Mouse (Mus musculus): Measurements from ENCODE around the gene Enox1. TPM values are rescaled to one million over a fixed set of nuclear protein-coding genes. Genes with fewer than 3 reads are reported as not detected.
A peak's percentile ranks its signal among the peaks of the same experiment; 100 is the strongest.

The Enox1 gene
- polyA plus RNA-seq, 1 experiment from 2014 or later: 18.3 TPM

- no peak for DNase-seq (ENCODE audit: low spot score)
- Histone ChIP-seq H3K9ac (ENCODE audit: low read depth, low read length) (no peak overlapping the region), H3K27ac (ENCODE audit: low read depth, low read length) (no peak overlapping the region), H3K36me3 (ENCODE audit: control insufficient read depth, insufficient read depth, low read length) (no peaks in the 10 kb centered on the region), H3K27me3 (ENCODE audit: control insufficient read depth, insufficient read depth, low read length) (no peaks in the 10 kb centered on the region), H3K4me2 (replicated peaks; ENCODE audit: low read depth, low read length) (no peak overlapping the region), H3K9me3 (ENCODE audit: control insufficient read depth, low read length) (no peaks in the 10 kb centered on the region), H3K4me1 (replicated peaks; ENCODE audit: control insufficient read depth, insufficient read depth, low read length) (no peaks in the 10 kb centered on the region), H3K4me3 (ENCODE audit: low read depth, low read length) (no peak overlapping the region)
- 95% methylated on average over 6 of the region's 6 CpGs for WGBS
- no peak for ATAC-seq (ENCODE audit: low FRiP score)
Observed at GRCm38 (mm10) chr14:77214848-77215247, 58.3 kb downstream of the Enox1 start.

GRCm38 (mm10) chr14:77225346-77225745 is 68.8 kb downstream of the Enox1 start:
- WGBS: 91% methylated on average over 10 of the region's 10 CpGs
- H3K9ac ChIP-seq (ENCODE audit: low read depth, low read length): no peak overlapping the region
- no peak overlapping the region for H3K4me3 ChIP-seq (ENCODE audit: low read depth, low read length)
- ATAC-seq (ENCODE audit: low FRiP score) (no peak), DNase-seq (ENCODE audit: low spot score) (no peak)
- H3K27ac ChIP-seq (ENCODE audit: low read depth, low read length): no peak overlapping the region
- H3K36me3 ChIP-seq (ENCODE audit: control insufficient read depth, insufficient read depth, low read length): no peaks in the 10 kb centered on the region
- no peaks in the 10 kb centered on the region for H3K4me1 ChIP-seq (replicated peaks; ENCODE audit: control insufficient read depth, insufficient read depth, low read length)
- no peaks in the 10 kb centered on the region for H3K9me3 ChIP-seq (ENCODE audit: control insufficient read depth, low read length)
- no peaks in the 10 kb centered on the region for H3K27me3 ChIP-seq (ENCODE audit: control insufficient read depth, insufficient read depth, low read length)
- H3K4me2 ChIP-seq (replicated peaks; ENCODE audit: low read depth, low read length): no peak overlapping the region

GRCm38 (mm10) chr14:77238811-77239210 is 82.2 kb downstream of the Enox1 start:
- H3K27me3 ChIP-seq (ENCODE audit: control insufficient read depth, insufficient read depth, low read length): no peaks in the 10 kb centered on the region
- H3K9ac ChIP-seq (ENCODE audit: low read depth, low read length): no peak overlapping the region
- 0 out of 2 replicates have a peak, but pooled peaks have one; percentile 30 for ATAC-seq (ENCODE audit: low FRiP score)
- no peak overlapping the region for H3K27ac ChIP-seq (ENCODE audit: low read depth, low read length)
- DNase-seq (ENCODE audit: low spot score): no peak
- WGBS: 62% methylated on average over 2 of the region's 2 CpGs
- no peaks in the 10 kb centered on the region for H3K36me3 ChIP-seq (ENCODE audit: control insufficient read depth, insufficient read depth, low read length)
- no peak overlapping the region for H3K4me3 ChIP-seq (ENCODE audit: low read depth, low read length)
- no peak overlapping the region for H3K4me2 ChIP-seq (replicated peaks; ENCODE audit: low read depth, low read length)
- H3K9me3 ChIP-seq (ENCODE audit: control insufficient read depth, low read length): no peaks in the 10 kb centered on the region
- no peaks in the 10 kb centered on the region for H3K4me1 ChIP-seq (replicated peaks; ENCODE audit: control insufficient read depth, insufficient read depth, low read length)

GRCm38 (mm10) chr14:77239360-77239759 is 82.8 kb downstream of the Enox1 start:
- no peak overlapping the region for H3K27ac ChIP-seq (ENCODE audit: low read depth, low read length)
- H3K4me3 ChIP-seq (ENCODE audit: low read depth, low read length): no peak overlapping the region
- H3K9ac ChIP-seq (ENCODE audit: low read depth, low read length): no peak overlapping the region
- no peaks in the 10 kb centered on the region for H3K36me3 ChIP-seq (ENCODE audit: control insufficient read depth, insufficient read depth, low read length)
- no peak for ATAC-seq (ENCODE audit: low FRiP score)
- 52% methylated on average over 4 of the region's 4 CpGs for WGBS
- no peak overlapping the region for H3K4me2 ChIP-seq (replicated peaks; ENCODE audit: low read depth, low read length)
- H3K9me3 ChIP-seq (ENCODE audit: control insufficient read depth, low read length): no peaks in the 10 kb centered on the region
- no peaks in the 10 kb centered on the region for H3K27me3 ChIP-seq (ENCODE audit: control insufficient read depth, insufficient read depth, low read length)
- H3K4me1 ChIP-seq (replicated peaks; ENCODE audit: control insufficient read depth, insufficient read depth, low read length): no peaks in the 10 kb centered on the region
- no peak for DNase-seq (ENCODE audit: low spot score)

- H3K36me3 ChIP-seq (ENCODE audit: control insufficient read depth, insufficient read depth, low read length): no peaks in the 10 kb centered on the region
- 89% methylated on average over 3 of the region's 3 CpGs for WGBS
- DNase-seq (ENCODE audit: low spot score) (no peak), ATAC-seq (ENCODE audit: low FRiP score) (no peak)
- no peak overlapping the region for H3K9ac ChIP-seq (ENCODE audit: low read depth, low read length)
- H3K27ac ChIP-seq (ENCODE audit: low read depth, low read length): no peak overlapping the region
- H3K27me3 ChIP-seq (ENCODE audit: control insufficient read depth, insufficient read depth, low read length): no peaks in the 10 kb centered on the region
- H3K4me2 ChIP-seq (replicated peaks; ENCODE audit: low read depth, low read length): no peak overlapping the region
- H3K4me1 ChIP-seq (replicated peaks; ENCODE audit: control insufficient read depth, insufficient read depth, low read length): no peaks in the 10 kb centered on the region
- no peaks in the 10 kb centered on the region for H3K9me3 ChIP-seq (ENCODE audit: control insufficient read depth, low read length)
- H3K4me3 ChIP-seq (ENCODE audit: low read depth, low read length): no peak overlapping the region
Observed at GRCm38 (mm10) chr14:77246977-77247376, 90.4 kb downstream of the Enox1 start.

GRCm38 (mm10) chr14:77248426-77248825 is 91.9 kb downstream of the Enox1 start:
- 89% methylated on average over 5 of the region's 5 CpGs for WGBS
- Histone ChIP-seq H3K9ac (ENCODE audit: low read depth, low read length) (no peak overlapping the region), H3K9me3 (ENCODE audit: control insufficient read depth, low read length) (no peaks in the 10 kb centered on the region), H3K4me1 (replicated peaks; ENCODE audit: control insufficient read depth, insufficient read depth, low read length) (no peaks in the 10 kb centered on the region), H3K27ac (ENCODE audit: low read depth, low read length) (no peak overlapping the region), H3K36me3 (ENCODE audit: control insufficient read depth, insufficient read depth, low read length) (no peaks in the 10 kb centered on the region), H3K4me2 (replicated peaks; ENCODE audit: low read depth, low read length) (no peak overlapping the region), H3K4me3 (ENCODE audit: low read depth, low read length) (no peak overlapping the region), H3K27me3 (ENCODE audit: control insufficient read depth, insufficient read depth, low read length) (no peaks in the 10 kb centered on the region)
- DNase-seq (ENCODE audit: low spot score): no peak
- ATAC-seq (ENCODE audit: low FRiP score): no peak

GRCm38 (mm10) chr14:77248946-77249345 is 92.4 kb downstream of the Enox1 start:
- no peaks in the 10 kb centered on the region for H3K9me3 ChIP-seq (ENCODE audit: control insufficient read depth, low read length)
- ATAC-seq (ENCODE audit: low FRiP score) (no peak), DNase-seq (ENCODE audit: low spot score) (no peak)
- H3K36me3 ChIP-seq (ENCODE audit: control insufficient read depth, insufficient read depth, low read length): no peaks in the 10 kb centered on the region
- H3K4me3 ChIP-seq (ENCODE audit: low read depth, low read length): no peak overlapping the region
- no peak overlapping the region for H3K9ac ChIP-seq (ENCODE audit: low read depth, low read length)
- no peaks in the 10 kb centered on the region for H3K27me3 ChIP-seq (ENCODE audit: control insufficient read depth, insufficient read depth, low read length)
- H3K4me2 ChIP-seq (replicated peaks; ENCODE audit: low read depth, low read length): no peak overlapping the region
- H3K27ac ChIP-seq (ENCODE audit: low read depth, low read length): no peak overlapping the region
- H3K4me1 ChIP-seq (replicated peaks; ENCODE audit: control insufficient read depth, insufficient read depth, low read length): no peaks in the 10 kb centered on the region
- WGBS: 82% methylated on average over 7 of the region's 7 CpGs

- DNase-seq (ENCODE audit: low spot score) (no peak), ATAC-seq (ENCODE audit: low FRiP score) (no peak)
- Histone ChIP-seq H3K36me3 (ENCODE audit: control insufficient read depth, insufficient read depth, low read length) (no peaks in the 10 kb centered on the region), H3K4me2 (replicated peaks; ENCODE audit: low read depth, low read length) (no peak overlapping the region), H3K9ac (ENCODE audit: low read depth, low read length) (no peak overlapping the region), H3K9me3 (ENCODE audit: control insufficient read depth, low read length) (no peaks in the 10 kb centered on the region), H3K27me3 (ENCODE audit: control insufficient read depth, insufficient read depth, low read length) (no peaks in the 10 kb centered on the region), H3K27ac (ENCODE audit: low read depth, low read length) (no peak overlapping the region), H3K4me3 (ENCODE audit: low read depth, low read length) (no peak overlapping the region), H3K4me1 (replicated peaks; ENCODE audit: control insufficient read depth, insufficient read depth, low read length) (no peaks in the 10 kb centered on the region)
- 37% methylated on average over 2 of the region's 2 CpGs for WGBS
Observed at GRCm38 (mm10) chr14:77250652-77251238, 94.2 kb downstream of the Enox1 start.

- Histone ChIP-seq H3K27ac (ENCODE audit: low read depth, low read length) (no peak overlapping the region), H3K9ac (ENCODE audit: low read depth, low read length) (no peak overlapping the region), H3K4me3 (ENCODE audit: low read depth, low read length) (no peak overlapping the region), H3K9me3 (ENCODE audit: control insufficient read depth, low read length) (no peaks in the 10 kb centered on the region), H3K36me3 (ENCODE audit: control insufficient read depth, insufficient read depth, low read length) (no peaks in the 10 kb centered on the region), H3K4me1 (replicated peaks; ENCODE audit: control insufficient read depth, insufficient read depth, low read length) (no peaks in the 10 kb centered on the region), H3K27me3 (ENCODE audit: control insufficient read depth, insufficient read depth, low read length) (no peaks in the 10 kb centered on the region), H3K4me2 (replicated peaks; ENCODE audit: low read depth, low read length) (no peak overlapping the region)
- DNase-seq (ENCODE audit: low spot score): no peak
- WGBS: 79% methylated on average over 3 of the region's 3 CpGs
- no peak for ATAC-seq (ENCODE audit: low FRiP score)
Observed at GRCm38 (mm10) chr14:77255201-77255600, 98.6 kb downstream of the Enox1 start.

Measured in hindbrain, embryonic 11.5 days (tissue).